Mouse (Mus musculus): ENCODE data around the gene Zfp456. TPM values are rescaled to one million over a fixed set of nuclear protein-coding genes. Genes with fewer than 3 reads are reported as not detected.
A peak's percentile ranks its signal among the peaks of the same experiment; 100 is the strongest.
"Not testable (repeated sequence)": the region's sequence is repeated elsewhere in the genome, so short reads cannot be mapped to it uniquely, and the experiment has no call there.

The Zfp456 gene
- total RNA-seq (2014; rRNA removed): 0.94 and 1.2 TPM in 2 replicates
- 0.13 and 0.19 TPM in 2 replicates for polyA plus RNA-seq (2015; fragmentation: Nextera tagmentation; extraction: Ambion mirVana)

DNA sequence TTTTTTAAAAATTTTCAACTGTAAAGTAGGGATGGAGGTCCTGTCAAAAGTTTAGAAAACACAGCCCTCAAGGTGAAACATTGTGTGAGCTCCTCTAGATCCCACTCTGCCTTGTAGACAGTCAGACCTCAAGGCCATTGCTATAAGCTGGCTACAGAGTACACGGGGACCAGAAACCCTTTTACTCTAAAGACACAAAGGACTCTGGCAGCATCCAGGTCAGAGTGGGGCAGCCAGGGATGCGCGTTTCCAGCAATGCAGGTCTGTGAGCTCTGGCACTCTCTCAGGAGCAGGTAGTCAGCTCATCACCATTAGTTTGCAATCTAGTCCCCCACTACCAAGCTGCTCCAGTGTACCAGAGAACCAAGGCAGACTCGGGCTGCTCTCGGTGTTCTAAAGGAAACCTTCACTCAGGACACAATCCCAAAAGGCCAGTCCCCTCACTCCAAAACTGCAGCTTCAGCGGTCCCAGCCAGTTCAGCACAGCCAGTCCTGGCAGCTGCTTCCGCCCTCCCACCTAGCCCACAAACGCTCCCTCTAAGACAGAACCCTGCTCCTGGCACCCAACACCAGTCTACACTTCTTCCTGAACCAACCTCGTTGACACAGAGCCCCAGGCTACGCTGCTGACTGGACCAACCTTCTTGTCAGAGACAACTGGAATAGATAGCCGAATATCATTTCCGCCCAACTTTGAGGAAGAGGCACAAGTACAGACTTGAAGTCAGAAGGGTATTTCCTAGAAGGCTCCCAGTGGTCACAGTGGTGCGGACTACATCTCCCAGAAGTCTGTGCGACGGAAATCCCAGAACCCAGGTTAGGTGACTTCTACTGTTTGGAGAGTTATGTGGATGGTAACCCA is at the start of gene Zfp456, which contains the start of gene Gm28041:
Gene Zfp456, minus strand, starts transcription at position 761 of the 862 bp plus-strand sequence.
Gene Gm28041, minus strand, starts transcription at position 684 of the 862 bp plus-strand sequence.
- H3K9me3 ChIP-seq (ENCODE audit: low read length); H3K9ac ChIP-seq (replicated peaks; ENCODE audit: low read length, poor library complexity, severe bottlenecking); H3K4me1 ChIP-seq (ENCODE audit: insufficient read depth, low read length); H3K27me3 ChIP-seq (ENCODE audit: insufficient read depth, low read length); H3K27ac ChIP-seq (ENCODE audit: low read depth, low read length); H3K36me3 ChIP-seq (ENCODE audit: insufficient read depth, low read length): not testable (repeated sequence)
- peak; percentile 48 for DNase-seq (ENCODE audit: low spot score)
- ATAC-seq (ENCODE audit: low FRiP score): peak; percentile 82
- Histone ChIP-seq H3K4me2 (ENCODE audit: low read depth, low read length, poor library complexity, severe bottlenecking) (peak within 1 kb of the TSS; percentile 53), H3K4me3 (ENCODE audit: low read depth, low read length) (peak within 1 kb of the TSS; percentile 35)
- 24% methylated on average over 13 of the region's 15 CpGs for WGBS

GRCm38 (mm10) chr13:67422532-67422931 is 46.9 kb upstream of the Zfp456 start:
- H3K4me1 ChIP-seq (ENCODE audit: insufficient read depth, low read length); ATAC-seq (ENCODE audit: low FRiP score); H3K4me3 ChIP-seq (ENCODE audit: low read depth, low read length); H3K9ac ChIP-seq (replicated peaks; ENCODE audit: low read length, poor library complexity, severe bottlenecking); H3K27me3 ChIP-seq (ENCODE audit: insufficient read depth, low read length); H3K4me2 ChIP-seq (ENCODE audit: low read depth, low read length, poor library complexity, severe bottlenecking); H3K27ac ChIP-seq (ENCODE audit: low read depth, low read length); H3K36me3 ChIP-seq (ENCODE audit: insufficient read depth, low read length); DNase-seq (ENCODE audit: low spot score); H3K9me3 ChIP-seq (ENCODE audit: low read length): not testable (repeated sequence)
- WGBS: 66% methylated on average over 2 of the region's 2 CpGs

DNA sequence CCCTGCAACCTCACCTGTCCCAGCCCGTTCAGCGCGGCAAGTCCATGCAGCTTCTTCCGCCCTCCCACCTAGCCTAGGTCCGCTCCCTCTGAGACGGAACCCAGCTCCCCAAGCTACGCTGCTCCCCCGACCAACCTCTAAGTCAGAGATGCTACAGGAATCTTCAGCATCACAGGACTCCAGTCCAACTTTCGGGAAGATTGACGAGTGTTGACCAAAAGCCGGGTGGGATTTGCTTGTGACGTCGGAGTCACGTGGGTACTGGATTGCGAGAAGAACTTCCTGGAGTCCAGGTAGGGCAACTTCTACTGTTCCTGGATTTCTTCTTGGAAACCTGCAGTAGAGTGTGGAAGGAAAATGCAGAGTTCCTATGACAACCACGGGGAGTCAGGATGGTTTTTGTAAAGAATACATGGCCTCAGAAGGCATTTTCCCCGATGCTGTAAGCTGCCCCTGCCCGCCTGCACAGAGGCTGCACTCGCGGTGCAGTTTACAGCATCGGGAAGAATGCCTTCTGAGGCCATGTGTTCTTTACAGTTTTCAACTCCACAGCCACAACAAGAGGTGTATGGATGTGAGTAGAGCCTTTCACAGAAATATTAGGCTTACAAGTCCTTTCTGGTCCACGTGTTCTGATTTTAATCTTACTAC is 45.7 kb upstream of the Zfp456 start, which contains the start of gene Zfp459:
Gene Zfp459, minus strand, starts transcription at position 212 of the 651 bp plus-strand sequence.
- Histone ChIP-seq H3K27ac (ENCODE audit: low read depth, low read length) (no peak within 1 kb of the TSS), H3K4me3 (ENCODE audit: low read depth, low read length) (peak within 1 kb of the TSS; percentile 57), H3K4me2 (ENCODE audit: low read depth, low read length, poor library complexity, severe bottlenecking) (peak within 1 kb of the TSS; percentile 86), H3K36me3 (ENCODE audit: insufficient read depth, low read length) (no peaks in the 10 kb centered on the region), H3K4me1 (ENCODE audit: insufficient read depth, low read length) (no peaks in the 10 kb centered on the region), H3K27me3 (ENCODE audit: insufficient read depth, low read length) (no peaks in the 10 kb centered on the region), H3K9me3 (ENCODE audit: low read length) (no peaks in the 10 kb centered on the region), H3K9ac (replicated peaks; ENCODE audit: low read length, poor library complexity, severe bottlenecking) (peak within 1 kb of the TSS; percentile 33; the same call in 1 of the 2 replicates)
- DNase-seq (ENCODE audit: low spot score) (peak; percentile 44), ATAC-seq (ENCODE audit: low FRiP score) (peak; percentile 84)
- 2% methylated on average over 22 of the region's 22 CpGs for WGBS
- peak; percentile 8; the same call in 1 of the 2 replicates for TF ChIP-seq CTCF (IDR thresholded peaks at IDR 0.05)

GRCm38 (mm10) chr13:67420558-67421206 is 45.1 kb upstream of the Zfp456 start:
- ATAC-seq (ENCODE audit: low FRiP score) (peak; percentile 73), DNase-seq (ENCODE audit: low spot score) (peak; percentile 12)
- peak overlapping the region; percentile 86 for H3K4me2 ChIP-seq (ENCODE audit: low read depth, low read length, poor library complexity, severe bottlenecking)
- no peaks in the 10 kb centered on the region for H3K4me1 ChIP-seq (ENCODE audit: insufficient read depth, low read length)
- H3K4me3 ChIP-seq (ENCODE audit: low read depth, low read length): peak overlapping the region; percentile 57
- H3K27ac ChIP-seq (ENCODE audit: low read depth, low read length): no peak overlapping the region
- H3K9ac ChIP-seq (replicated peaks; ENCODE audit: low read length, poor library complexity, severe bottlenecking): peak overlapping the region; percentile 33; the same call in 1 of the 2 replicates
- WGBS: 35% methylated on average over 11 of the region's 11 CpGs
- H3K36me3 ChIP-seq (ENCODE audit: insufficient read depth, low read length): no peaks in the 10 kb centered on the region
- TF ChIP-seq CTCF (IDR thresholded peaks at IDR 0.05): no peak
- no peaks in the 10 kb centered on the region for H3K27me3 ChIP-seq (ENCODE audit: insufficient read depth, low read length)
- no peaks in the 10 kb centered on the region for H3K9me3 ChIP-seq (ENCODE audit: low read length)

- no peak overlapping the region for H3K9ac ChIP-seq (replicated peaks; ENCODE audit: low read length, poor library complexity, severe bottlenecking)
- no peaks in the 10 kb centered on the region for H3K36me3 ChIP-seq (ENCODE audit: insufficient read depth, low read length)
- no peak overlapping the region for H3K4me2 ChIP-seq (ENCODE audit: low read depth, low read length, poor library complexity, severe bottlenecking)
- no peak for TF ChIP-seq CTCF (IDR thresholded peaks at IDR 0.05)
- no peaks in the 10 kb centered on the region for H3K9me3 ChIP-seq (ENCODE audit: low read length)
- 92% methylated on average over 3 of the region's 3 CpGs for WGBS
- no peak overlapping the region for H3K4me3 ChIP-seq (ENCODE audit: low read depth, low read length)
- no peaks in the 10 kb centered on the region for H3K4me1 ChIP-seq (ENCODE audit: insufficient read depth, low read length)
- ATAC-seq (ENCODE audit: low FRiP score): no peak
- H3K27ac ChIP-seq (ENCODE audit: low read depth, low read length): no peak overlapping the region
- no peaks in the 10 kb centered on the region for H3K27me3 ChIP-seq (ENCODE audit: insufficient read depth, low read length)
- no peak for DNase-seq (ENCODE audit: low spot score)
These were observed 41.2 kb upstream of the Zfp456 start for GRCm38 (mm10) chr13:67416811-67417210.

Data from midbrain, postnatal 0 days (tissue).